Mouse (Mus musculus) midbrain, embryonic 14.5 days (tissue): ENCODE data around the gene Tchp. TPM values are rescaled to one million over a fixed set of nuclear protein-coding genes. Genes with fewer than 3 reads are reported as not detected.

Source experiments
- ATAC-seq: fragments of 200-750 bp; cut with Nextera tagmentation; 2 replicates; pipeline ENCODE4 v1.8.0; 2017; ENCODE audit warnings: moderate number of reproducible peaks, moderate library complexity; ENCODE audit not compliant: low FRiP score, low TSS enrichment
- DNase-seq: peaks from one replicate; pipeline ENCODE4 v3.0.0-alpha.2; 2015
- H3K27ac ChIP-seq: fragments of 300-500 bp; sonication (generic); replicated peaks from 2 replicates; pipeline ENCODE4 v1.5.1; 2014; ENCODE audit warnings: mild to moderate bottlenecking, low read depth, low read length, moderate library complexity
- H3K27me3 ChIP-seq: fragments of 300-500 bp; sonication (generic); 2 replicates; pipeline ENCODE4 v1.6.1; 2014; ENCODE audit warnings: low read length, control low read depth, mixed read lengths; ENCODE audit not compliant: control insufficient read depth, insufficient read depth
- H3K36me3 ChIP-seq: fragments of 300-500 bp; sonication (generic); 2 replicates; pipeline ENCODE4 v1.6.1; 2014; ENCODE audit warnings: low read length, control low read depth; ENCODE audit not compliant: control insufficient read depth, insufficient read depth
- H3K4me1 ChIP-seq: fragments of 300-500 bp; sonication (generic); 2 replicates; pipeline ENCODE4 v1.6.1; 2014; ENCODE audit warnings: mild to moderate bottlenecking, antibody characterized with exemption, low read length, control low read depth; ENCODE audit not compliant: control insufficient read depth, insufficient read depth
- H3K4me2 ChIP-seq: fragments of 300-500 bp; sonication (generic); 2 replicates; pipeline ENCODE4 v1.6.1; 2014; ENCODE audit warnings: mild to moderate bottlenecking, low read length, moderate library complexity
- H3K4me3 ChIP-seq: fragments of 300-500 bp; sonication (generic); replicated peaks from 2 replicates; pipeline ENCODE4 v1.5.1; 2014; ENCODE audit warnings: low read depth, low read length
- H3K9ac ChIP-seq: fragments of 300-500 bp; sonication (generic); replicated peaks from 2 replicates; pipeline ENCODE4 v1.6.1; 2014; ENCODE audit warnings: mild to moderate bottlenecking, low read length, moderate library complexity
- H3K9me3 ChIP-seq: fragments of 300-500 bp; sonication (generic); 2 replicates; pipeline ENCODE4 v1.6.1; 2016; ENCODE audit warnings: low read length, control low read depth, mixed read lengths; ENCODE audit not compliant: control insufficient read depth
- WGBS: fragments of 180-500 bp; shearing (Covaris S2); extraction: QIAGEN DNeasy Blood & Tissue Kit; methylation state at CpG from one replicate; pipeline ENCODE4 v1.1.7; 2014; 5-methylcytosine and 5-hydroxymethylcytosine counted together
- polyA plus RNA-seq: library from polyadenylated mRNA; unstranded; fragments of >200 nt; fragmentation: Nextera tagmentation; extraction: Ambion mirVana; gene quantifications from 2 replicates; pipeline ENCODE4 v1.2.1, GENCODE M21; 2014

The Tchp gene
- polyA plus RNA-seq, 1 experiment from 2014 or later, result 14.4 TPM

GRCm38 (mm10) chr5:114740595-114740994 is 33.0 kb downstream of the Tchp start:
- H3K9ac ChIP-seq, result no peak overlapping the region
- no peaks in the 10 kb centered on the region for H3K4me1 ChIP-seq
- H3K36me3 ChIP-seq, result peaks cover 95% of the 10 kb centered on the region
- no peaks in the 10 kb centered on the region for H3K27me3 ChIP-seq
- no peak for DNase-seq
- no peak overlapping the region for H3K4me2 ChIP-seq
- no peaks in the 10 kb centered on the region for H3K9me3 ChIP-seq
- no peak for ATAC-seq
- 85% methylated on average over 4 of the region's 4 CpGs for WGBS
- no peak overlapping the region for H3K4me3 ChIP-seq
- H3K27ac ChIP-seq, result no peak overlapping the region

- Histone ChIP-seq H3K9me3 (no peaks in the 10 kb centered on the region), H3K27ac (no peak overlapping the region), H3K27me3 (no peaks in the 10 kb centered on the region), H3K4me2 (no peak overlapping the region), H3K36me3 (peaks cover 91% of the 10 kb centered on the region), H3K9ac (no peak overlapping the region), H3K4me3 (no peak overlapping the region), H3K4me1 (no peaks in the 10 kb centered on the region)
- DNase-seq (no peak), ATAC-seq (no peak)
- WGBS, result 92% methylated on average over 10 of the region's 10 CpGs
Measured at GRCm38 (mm10) chr5:114742572-114742971, 35.0 kb downstream of the Tchp start.

- Histone ChIP-seq H3K9ac (no peak overlapping the region), H3K4me3 (no peak overlapping the region), H3K4me2 (no peak overlapping the region), H3K27me3 (no peaks in the 10 kb centered on the region), H3K36me3 (peaks cover 91% of the 10 kb centered on the region), H3K9me3 (no peaks in the 10 kb centered on the region), H3K27ac (no peak overlapping the region), H3K4me1 (no peaks in the 10 kb centered on the region)
- ATAC-seq, result no peak
- no peak for DNase-seq
- WGBS, result 92% methylated on average over 13 of the region's 13 CpGs
Measured at GRCm38 (mm10) chr5:114742998-114743696, 35.6 kb downstream of the Tchp start.

DNA sequence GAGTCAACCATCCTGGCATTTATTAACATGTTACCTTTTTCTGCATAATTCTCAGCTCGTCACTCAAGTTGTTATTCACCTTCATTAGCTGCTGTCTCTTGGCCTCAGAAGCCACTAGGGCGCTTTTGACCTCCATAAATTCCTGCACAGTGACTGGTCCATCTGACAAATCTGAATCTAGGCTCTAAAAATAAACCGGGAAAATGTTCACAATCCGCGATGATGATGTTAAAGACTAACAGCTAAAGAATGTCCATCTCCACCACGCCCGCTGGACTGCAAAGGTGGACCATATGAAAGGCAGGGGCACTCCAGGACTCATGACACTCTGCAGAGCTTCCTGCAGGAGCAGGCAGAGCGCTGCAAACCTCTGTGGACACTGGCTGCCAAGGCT is 36.1 kb downstream of the Tchp start:
- DNase-seq, result no peak
- ATAC-seq, result no peak
- WGBS, result 97% methylated on average over 8 of the region's 8 CpGs
- no peaks in the 10 kb centered on the region for H3K9me3 ChIP-seq
- peaks cover 91% of the 10 kb centered on the region for H3K36me3 ChIP-seq
- H3K4me2 ChIP-seq, result no peak overlapping the region
- H3K27ac ChIP-seq, result no peak overlapping the region
- H3K27me3 ChIP-seq, result no peaks in the 10 kb centered on the region
- no peak overlapping the region for H3K4me3 ChIP-seq
- H3K9ac ChIP-seq, result no peak overlapping the region
- no peaks in the 10 kb centered on the region for H3K4me1 ChIP-seq

DNA sequence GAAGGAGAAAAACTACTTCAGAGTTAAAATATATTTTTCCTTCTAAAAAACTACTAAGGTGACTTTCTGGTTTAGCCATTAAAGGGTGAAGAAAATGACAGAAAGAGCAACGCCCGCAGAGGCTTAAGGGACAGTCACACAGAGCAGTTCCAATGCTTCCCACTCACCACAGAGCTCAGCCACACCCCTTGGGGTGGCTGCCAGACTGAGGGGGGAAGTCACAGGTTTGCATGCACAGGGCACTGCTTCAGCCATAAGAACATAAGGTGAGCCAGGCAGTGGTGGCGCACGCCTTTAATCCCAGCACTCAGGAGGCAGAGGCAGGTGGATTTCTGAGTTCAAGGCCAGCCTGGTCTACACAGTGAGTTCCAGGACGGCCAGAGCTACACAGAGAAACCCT is 38.0 kb downstream of the Tchp start:
- 85% methylated on average over 5 of the region's 5 CpGs for WGBS
- no peaks in the 10 kb centered on the region for H3K4me1 ChIP-seq
- H3K36me3 ChIP-seq, result peaks cover 88% of the 10 kb centered on the region
- no peaks in the 10 kb centered on the region for H3K27me3 ChIP-seq
- H3K9ac ChIP-seq, result no peak overlapping the region
- H3K27ac ChIP-seq, result no peak overlapping the region
- H3K4me2 ChIP-seq, result no peak overlapping the region
- DNase-seq (no peak), ATAC-seq (no peak)
- H3K9me3 ChIP-seq, result no peaks in the 10 kb centered on the region
- H3K4me3 ChIP-seq, result no peak overlapping the region

DNA sequence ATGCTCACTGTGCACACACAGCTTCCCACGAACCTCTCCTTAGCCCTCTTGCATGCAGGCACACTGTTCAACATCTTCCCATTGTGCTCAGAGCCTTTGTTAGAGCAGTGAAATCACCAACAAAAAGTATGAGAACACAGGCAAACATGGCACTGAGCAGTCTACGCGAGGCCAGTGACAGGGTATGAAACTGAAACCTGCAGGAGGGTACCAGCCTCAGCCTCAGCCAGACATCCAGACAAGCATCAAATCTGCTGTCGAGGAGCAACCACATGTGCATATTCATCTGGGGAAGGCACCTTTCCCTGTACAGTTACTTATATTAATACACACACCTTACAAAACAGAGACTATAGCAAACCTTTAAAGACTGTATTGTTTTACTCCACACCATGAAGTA is 39.3 kb downstream of the Tchp start:
- WGBS, result 89% methylated on average over 4 of the region's 4 CpGs
- Histone ChIP-seq H3K36me3 (peaks cover 88% of the 10 kb centered on the region), H3K27ac (no peak overlapping the region), H3K4me1 (no peaks in the 10 kb centered on the region), H3K4me3 (no peak overlapping the region), H3K9ac (no peak overlapping the region), H3K27me3 (no peaks in the 10 kb centered on the region), H3K4me2 (no peak overlapping the region), H3K9me3 (no peaks in the 10 kb centered on the region)
- DNase-seq (no peak), ATAC-seq (no peak)

- ATAC-seq (no peak), DNase-seq (no peak)
- 95% methylated on average over 5 of the region's 5 CpGs for WGBS
- Histone ChIP-seq H3K4me2 (no peak overlapping the region), H3K9me3 (no peaks in the 10 kb centered on the region), H3K4me3 (no peak overlapping the region), H3K4me1 (no peaks in the 10 kb centered on the region), H3K9ac (no peak overlapping the region), H3K27ac (no peak overlapping the region), H3K36me3 (peaks cover 88% of the 10 kb centered on the region), H3K27me3 (no peaks in the 10 kb centered on the region)
Measured at GRCm38 (mm10) chr5:114747521-114747920, 40.0 kb downstream of the Tchp start.

DNA sequence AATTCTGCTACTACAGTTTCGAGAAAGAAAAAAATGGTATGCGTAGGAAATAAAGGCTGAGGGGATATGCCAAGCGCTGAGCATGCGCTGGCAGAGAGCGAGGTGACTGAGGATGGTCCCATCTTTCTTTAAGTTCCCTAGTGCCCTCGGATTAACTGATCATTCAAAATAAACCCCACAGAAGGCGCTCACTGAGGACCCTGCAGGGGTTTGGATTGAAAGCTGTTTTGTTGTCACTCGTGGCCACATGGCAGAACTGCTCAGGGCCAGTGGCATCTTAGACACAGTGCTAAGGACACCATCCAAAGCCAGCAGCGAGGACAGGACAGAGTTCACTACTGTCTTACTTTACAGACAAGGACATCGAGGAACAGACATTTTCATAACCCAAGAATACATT is 42.8 kb downstream of the Tchp start:
- Histone ChIP-seq H3K9ac (no peak overlapping the region), H3K4me3 (no peak overlapping the region), H3K4me2 (no peak overlapping the region), H3K27me3 (no peaks in the 10 kb centered on the region), H3K4me1 (no peaks in the 10 kb centered on the region), H3K27ac (no peak overlapping the region), H3K9me3 (no peaks in the 10 kb centered on the region), H3K36me3 (peaks cover 87% of the 10 kb centered on the region)
- 83% methylated on average over 10 of the region's 10 CpGs for WGBS
- DNase-seq (no peak), ATAC-seq (no peak)

GRCm38 (mm10) chr5:114752397-114752796 is 44.8 kb downstream of the Tchp start:
- peaks cover 89% of the 10 kb centered on the region for H3K36me3 ChIP-seq
- H3K9me3 ChIP-seq, result no peaks in the 10 kb centered on the region
- ATAC-seq (no peak), DNase-seq (no peak)
- H3K27ac ChIP-seq, result no peak overlapping the region
- no peaks in the 10 kb centered on the region for H3K4me1 ChIP-seq
- no peak overlapping the region for H3K4me3 ChIP-seq
- no peak overlapping the region for H3K9ac ChIP-seq
- no peaks in the 10 kb centered on the region for H3K27me3 ChIP-seq
- 91% methylated on average over 10 of the region's 10 CpGs for WGBS
- no peak overlapping the region for H3K4me2 ChIP-seq
